Mouse (Mus musculus): ENCODE results near the gene Islr. TPM values are rescaled to one million over a fixed set of nuclear protein-coding genes. Genes with fewer than 3 reads are reported as not detected.

Islr gene
- polyA plus RNA-seq, 1 experiment from 2014 or later = 25.3 TPM

- H3K4me1 ChIP-seq (replicated peaks) = peaks cover 71% of the 10 kb centered on the region
- 2% methylated on average over 22 of the region's 22 CpGs for WGBS
- H3K4me2 ChIP-seq (replicated peaks) = peak overlapping the region; percentile 43
- H3K9ac ChIP-seq (replicated peaks) = peak overlapping the region; percentile 57
- peak overlapping the region; percentile 97 for H3K27ac ChIP-seq
- no peaks in the 10 kb centered on the region for H3K9me3 ChIP-seq
- peak overlapping the region; percentile 21 for H3K4me3 ChIP-seq (replicated peaks)
- peak; percentile 53 for ATAC-seq
- peaks cover 31% of the 10 kb centered on the region for H3K27me3 ChIP-seq
- H3K36me3 ChIP-seq = no peaks in the 10 kb centered on the region
Observed at GRCm38 (mm10) chr9:58113279-58113884, 90.7 kb downstream of the Islr start.

GRCm38 (mm10) chr9:58112866-58113278, 91.2 kb downstream of the Islr start:
- H3K9ac ChIP-seq (replicated peaks) = peak overlapping the region; percentile 57
- no peaks in the 10 kb centered on the region for H3K9me3 ChIP-seq
- 2% methylated on average over 6 of the region's 6 CpGs for WGBS
- peak; percentile 61 for ATAC-seq
- H3K4me3 ChIP-seq (replicated peaks) = peak overlapping the region; percentile 21; the same call in 1 of the 2 replicates
- H3K27me3 ChIP-seq = peaks cover 26% of the 10 kb centered on the region
- peaks cover 74% of the 10 kb centered on the region for H3K4me1 ChIP-seq (replicated peaks)
- H3K36me3 ChIP-seq = no peaks in the 10 kb centered on the region
- peak overlapping the region; percentile 97 for H3K27ac ChIP-seq
- peak overlapping the region; percentile 43 for H3K4me2 ChIP-seq (replicated peaks)

DNA sequence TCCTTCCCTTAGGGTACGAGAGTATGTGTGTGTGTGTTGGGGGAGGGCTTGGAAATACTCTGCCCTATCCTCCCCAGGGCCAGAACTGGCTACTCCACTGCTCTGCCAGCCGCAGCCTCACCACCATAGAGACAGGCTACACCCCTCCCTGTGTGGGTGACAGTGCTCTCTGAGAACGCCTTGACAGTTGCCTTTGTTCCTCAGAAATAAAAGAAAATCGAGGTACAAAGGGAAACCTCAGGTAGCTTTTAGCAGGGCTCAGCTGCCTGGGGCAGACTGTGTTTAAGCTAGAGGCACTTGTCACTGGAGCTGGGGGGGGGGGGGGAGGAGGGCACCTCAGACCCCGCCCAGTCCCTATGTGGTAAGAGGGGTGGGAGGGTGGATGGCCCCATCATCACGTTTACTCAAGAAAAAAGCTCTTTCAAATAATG, 91.8 kb downstream of the Islr start:
- Histone ChIP-seq H3K9ac (replicated peaks) (peak overlapping the region; percentile 40; the same call in 1 of the 2 replicates), H3K36me3 (no peaks in the 10 kb centered on the region)

DNA sequence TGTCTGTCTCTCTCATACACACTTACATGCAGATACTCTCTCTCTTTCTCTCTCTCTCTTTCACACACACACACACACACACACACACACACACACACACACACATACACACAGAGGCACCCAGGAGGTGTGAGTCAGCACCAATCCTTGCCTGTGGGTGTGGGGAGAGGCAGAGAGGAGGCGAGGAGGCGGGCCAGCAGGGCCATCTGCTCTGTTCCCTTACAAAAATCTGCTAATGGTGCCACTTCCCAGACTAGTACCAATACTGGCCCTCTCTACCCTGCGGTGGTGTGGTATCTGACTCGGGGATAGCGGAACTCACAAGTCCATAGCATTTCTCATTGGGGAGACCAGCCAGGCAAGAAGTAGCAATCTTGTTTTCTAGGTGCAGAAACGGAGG, 92.7 kb downstream of the Islr start:
- 46% methylated on average over 6 of the region's 6 CpGs for WGBS
- H3K9ac ChIP-seq (replicated peaks) = 0 out of 2 replicates have a peak overlapping the region, but pooled peaks have one; percentile 40
- no peak overlapping the region for H3K4me3 ChIP-seq (replicated peaks)
- H3K4me1 ChIP-seq (replicated peaks) = peaks cover 86% of the 10 kb centered on the region
- H3K27me3 ChIP-seq = peaks cover 18% of the 10 kb centered on the region; the same call in 1 of the 2 replicates
- peak overlapping the region; percentile 97 for H3K27ac ChIP-seq
- H3K4me2 ChIP-seq (replicated peaks) = no peak overlapping the region
- ATAC-seq = no peak
- no peaks in the 10 kb centered on the region for H3K36me3 ChIP-seq
- H3K9me3 ChIP-seq = no peaks in the 10 kb centered on the region

More for the DNA sequence above, 91.8 kb downstream of the Islr start:
- peak overlapping the region; percentile 43 for H3K4me2 ChIP-seq (replicated peaks)
- under 1% methylated on average over 6 of the region's 6 CpGs for WGBS
- H3K27ac ChIP-seq = peak overlapping the region; percentile 97
- H3K4me1 ChIP-seq (replicated peaks) = peaks cover 80% of the 10 kb centered on the region
- no peaks in the 10 kb centered on the region for H3K9me3 ChIP-seq
- no peak overlapping the region for H3K4me3 ChIP-seq (replicated peaks)
- H3K27me3 ChIP-seq = peaks cover 24% of the 10 kb centered on the region
- peak; percentile 83 for ATAC-seq

DNA sequence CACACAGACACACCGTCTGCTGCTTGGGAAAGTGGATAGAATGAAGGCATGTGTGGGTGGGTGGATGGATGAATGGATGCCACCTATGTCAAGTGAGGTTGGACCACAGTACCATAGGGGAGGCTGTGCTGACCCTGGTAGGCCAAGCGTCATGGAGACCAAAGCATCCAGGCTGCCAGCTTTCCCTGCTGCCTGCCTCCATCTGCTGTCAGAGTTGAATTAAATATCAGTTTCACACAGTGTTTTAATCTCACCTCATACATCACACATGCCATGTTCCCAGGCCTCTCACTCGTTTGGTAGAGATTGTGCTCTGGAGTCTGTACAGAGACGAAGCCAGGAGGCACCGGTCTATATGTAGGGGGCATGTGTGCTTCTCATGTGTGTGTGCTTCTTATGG, 93.3 kb downstream of the Islr start:
- no peaks in the 10 kb centered on the region for H3K36me3 ChIP-seq
- no peaks in the 10 kb centered on the region for H3K9me3 ChIP-seq
- H3K27me3 ChIP-seq = peaks cover 18% of the 10 kb centered on the region; the same call in 1 of the 2 replicates
- ATAC-seq = no peak
- H3K4me3 ChIP-seq (replicated peaks) = no peak overlapping the region
- H3K4me1 ChIP-seq (replicated peaks) = peaks cover 86% of the 10 kb centered on the region
- no peak overlapping the region for H3K4me2 ChIP-seq (replicated peaks)
- peak overlapping the region; percentile 97 for H3K27ac ChIP-seq
- 70% methylated on average over 5 of the region's 5 CpGs for WGBS
- H3K9ac ChIP-seq (replicated peaks) = no peak overlapping the region

DNA sequence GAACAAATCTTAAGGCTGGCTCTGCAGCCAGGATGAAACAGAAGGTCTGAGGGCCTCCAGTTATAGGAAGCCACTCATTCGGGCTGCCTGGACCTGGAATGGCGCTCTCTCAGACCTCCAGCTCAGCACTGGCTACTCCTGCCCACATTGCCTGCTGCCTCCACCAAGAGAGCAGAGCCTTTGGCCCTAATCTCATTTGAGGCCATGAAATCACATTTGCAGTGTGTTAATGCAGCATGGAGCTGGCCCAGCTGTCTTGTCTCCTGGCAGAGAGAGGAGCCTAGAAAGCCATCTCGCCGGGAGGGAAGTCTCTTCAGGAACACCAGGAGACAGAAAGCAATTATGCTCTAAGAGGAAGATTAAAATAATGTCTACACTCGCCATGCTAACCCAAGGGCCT, 96.6 kb downstream of the Islr start:
- Histone ChIP-seq H3K27me3 (0 out of 2 replicates have a peak, but pooled peaks cover 14% of the 10 kb centered on the region), H3K4me1 (replicated peaks) (peaks cover 69% of the 10 kb centered on the region), H3K9ac (replicated peaks) (no peak overlapping the region), H3K4me3 (replicated peaks) (no peak overlapping the region), H3K4me2 (replicated peaks) (no peak overlapping the region), H3K27ac (peak overlapping the region; percentile 57), H3K36me3 (no peaks in the 10 kb centered on the region), H3K9me3 (no peaks in the 10 kb centered on the region)
- 30% methylated on average over 5 of the region's 5 CpGs for WGBS
- ATAC-seq = no peak

Small RNAs within 50 kb of the gene (microRNA-seq; reads per million reads assigned to microRNA genes)
- not detected for gene Mir6385

Other genes with a start within 250 kb of the Islr start
- gene Cyp11a1, start 197.9 kb downstream of the Islr start, polyA plus RNA-seq (2015; fragmentation: Nextera tagmentation; extraction: Ambion mirVana) = 0.30 and 0.38 TPM in 2 replicates
- 8.1 and 9.9 TPM in 2 replicates for gene Stra6, start 140.5 kb downstream of the Islr start, polyA plus RNA-seq (2015; fragmentation: Nextera tagmentation; extraction: Ambion mirVana)
- 0.73 and 0.80 TPM in 2 replicates for gene Ccdc33, start 85.5 kb downstream of the Islr start, polyA plus RNA-seq (2015; fragmentation: Nextera tagmentation; extraction: Ambion mirVana)
- gene Islr2, start within 50 bp of the Islr start, polyA plus RNA-seq (2015; fragmentation: Nextera tagmentation; extraction: Ambion mirVana) = 36.8 and 51.7 TPM in 2 replicates
- 4.1 and 4.8 TPM in 2 replicates for gene Pml, start 45.5 kb upstream of the Islr start, polyA plus RNA-seq (2015; fragmentation: Nextera tagmentation; extraction: Ambion mirVana)
- 94.8 and 97.2 TPM in 2 replicates for gene Stoml1, start 48.9 kb upstream of the Islr start, polyA plus RNA-seq (2015; fragmentation: Nextera tagmentation; extraction: Ambion mirVana)
- gene Loxl1, start 108.9 kb upstream of the Islr start, polyA plus RNA-seq (2015; fragmentation: Nextera tagmentation; extraction: Ambion mirVana) = 3.9 and 4.8 TPM in 2 replicates
- gene Tbc1d21, start 166.1 kb upstream of the Islr start, polyA plus RNA-seq (2015; fragmentation: Nextera tagmentation; extraction: Ambion mirVana) = not detected in 2 replicates